Mouse (Mus musculus) spleen, postnatal 10 days (tissue): ENCODE measurements at regions not wholly inside any gene's neighbourhood (a gene's known extent, or its start where the extent isn't known, plus 50 kb on each side); places are given as distances from the start of the nearest gene placed in this dataset.
"Not testable (repeated sequence)": the region's sequence is repeated elsewhere in the genome, so short reads cannot be mapped to it uniquely, and the experiment has no call there.

ENCODE experiments used
- DNase-seq, 2 experiments: peaks; one replicate each; pipeline ENCODE4 v3.0.0; 2021 to 2022; ENCODE audit warnings: low spot score in 2 of 2

- no peak for DNase-seq
Observed at GRCm38 (mm10) chr3:147841357-147841756, 989.2 kb downstream of the Ttll7 start.

- no peak for DNase-seq
Observed at GRCm38 (mm10) chr3:147838816-147839215, 986.6 kb downstream of the Ttll7 start.

- no peak for DNase-seq
Observed at GRCm38 (mm10) chr3:147835716-147836115, 983.5 kb downstream of the Ttll7 start.

- no peak for DNase-seq
Observed at GRCm38 (mm10) chr3:147825337-147825736, 973.2 kb downstream of the Ttll7 start.

GRCm38 (mm10) chr3:147824451-147824850 is 972.3 kb downstream of the Ttll7 start:
- DNase-seq, result no peak

- DNase-seq, result no peak
Observed at GRCm38 (mm10) chr3:147814080-147814650, 962.0 kb downstream of the Ttll7 start.

- no peak for DNase-seq
Observed at GRCm38 (mm10) chr3:147802546-147802945, 950.4 kb downstream of the Ttll7 start.

GRCm38 (mm10) chr3:147796524-147796923 is 944.4 kb downstream of the Ttll7 start:
- DNase-seq, result no peak

- no peak for DNase-seq
Observed at GRCm38 (mm10) chr3:147795116-147795515, 942.9 kb downstream of the Ttll7 start.

GRCm38 (mm10) chr3:147786555-147786954 is 934.4 kb downstream of the Ttll7 start:
- no peak for DNase-seq

GRCm38 (mm10) chr3:147750842-147751191 is 898.6 kb downstream of the Ttll7 start:
- DNase-seq, result no peak

- no peak for DNase-seq
Observed at GRCm38 (mm10) chr3:147749939-147750841, 898.0 kb downstream of the Ttll7 start.

- DNase-seq, result no peak
Observed at GRCm38 (mm10) chr3:147749442-147749841, 897.3 kb downstream of the Ttll7 start.

GRCm38 (mm10) chr3:147736673-147737439 is 884.7 kb downstream of the Ttll7 start:
- no peak for DNase-seq

- no peak for DNase-seq
Observed at GRCm38 (mm10) chr3:147716391-147716790, 864.2 kb downstream of the Ttll7 start.

- DNase-seq, result no peak
Observed at GRCm38 (mm10) chr3:147707401-147707801, 855.2 kb downstream of the Ttll7 start.

GRCm38 (mm10) chr3:147683730-147684129 is 831.6 kb downstream of the Ttll7 start:
- DNase-seq, result no peak

- no peak for DNase-seq
Observed at GRCm38 (mm10) chr3:147680299-147680698, 828.1 kb downstream of the Ttll7 start.

- DNase-seq, result no peak
Observed at GRCm38 (mm10) chr3:147662572-147662971, 810.4 kb downstream of the Ttll7 start.

GRCm38 (mm10) chr3:147652849-147653248 is 800.7 kb downstream of the Ttll7 start:
- DNase-seq, result no peak

GRCm38 (mm10) chr3:147635486-147635885 is 783.3 kb downstream of the Ttll7 start:
- DNase-seq, result not testable (repeated sequence)

GRCm38 (mm10) chr3:147631151-147631550 is 779.0 kb downstream of the Ttll7 start:
- no peak for DNase-seq
